Mouse (Mus musculus) testis, postnatal 14 days (tissue): ENCODE results near the gene Fpgt.
A peak's percentile ranks its signal among the peaks of the same experiment; 100 is the strongest.

Experiments used
- DNase-seq: peaks from one replicate; pipeline ENCODE4 v3.0.0; 2021; ENCODE audit warnings: low spot score

Fpgt gene

GRCm38 (mm10) chr3:155093116-155093956, at the start of gene Fpgt, which contains the start of gene Lrriq3:
TSS of gene Fpgt (minus strand) at chr3:155093403.
TSS of gene Lrriq3 (plus strand) at chr3:155093434.
- DNase-seq = peak; percentile 93

DNA sequence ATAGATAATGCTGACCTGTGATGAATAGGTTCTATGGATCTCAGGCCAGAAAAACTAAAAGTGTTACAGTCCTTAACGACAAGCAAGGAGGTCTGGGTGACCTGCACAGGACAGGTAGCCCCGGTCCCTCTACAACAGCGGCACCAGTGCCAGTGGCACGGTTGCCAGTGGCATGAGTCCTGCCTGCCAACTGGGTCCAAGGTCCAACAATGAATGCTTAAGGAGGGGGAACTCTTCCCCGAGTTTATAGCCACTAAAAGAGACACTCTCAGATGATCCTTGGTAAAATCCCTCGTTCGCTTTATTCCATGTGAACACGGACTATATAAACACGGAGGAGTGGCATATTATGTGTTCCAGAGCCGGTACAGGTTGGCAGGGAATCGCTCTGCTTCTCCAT, 47.8 kb upstream of the Fpgt start:
- DNase-seq = no peak

DNA sequence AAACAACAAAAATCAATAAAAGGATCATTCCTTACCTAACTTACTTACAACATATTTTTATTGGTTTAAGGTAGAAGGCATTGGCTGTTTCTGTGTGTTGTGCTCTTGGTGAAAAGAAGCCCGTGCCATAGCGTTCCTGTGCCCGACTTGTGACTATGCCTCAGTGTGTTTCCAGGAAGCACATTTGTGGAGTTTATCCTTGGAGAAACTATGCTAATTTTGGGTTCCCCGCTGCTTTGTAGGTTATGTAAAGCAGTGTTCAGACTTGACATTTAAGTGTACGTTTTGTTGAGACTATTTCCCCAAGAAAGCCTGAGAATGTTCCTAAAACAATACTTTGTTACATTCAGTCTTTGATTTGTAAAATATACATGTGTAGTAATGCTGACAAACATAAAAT, 44.5 kb upstream of the Fpgt start:
- no peak for DNase-seq

GRCm38 (mm10) chr3:155105957-155106356, 12.8 kb upstream of the Fpgt start:
- no peak for DNase-seq

DNA sequence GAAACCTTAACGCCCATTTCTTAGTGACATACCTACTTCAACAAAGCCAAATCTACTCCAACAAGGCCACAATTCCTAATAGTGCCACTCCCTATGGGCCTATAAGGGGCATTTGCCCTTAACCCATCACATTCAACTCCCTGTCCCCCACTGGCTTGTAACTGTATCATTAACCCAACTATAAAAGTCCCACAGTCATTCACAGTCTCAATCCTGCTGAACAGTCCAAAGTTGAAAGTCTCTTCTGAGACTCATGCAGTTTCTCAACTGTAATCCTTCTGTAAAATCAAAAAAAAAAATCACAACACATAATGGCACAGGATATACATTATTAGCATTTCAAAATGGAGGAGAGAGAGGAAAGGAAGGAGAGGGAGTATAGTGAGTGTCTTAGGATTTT, 6.1 kb upstream of the Fpgt start:
- no peak for DNase-seq

- DNase-seq = no peak
Measured at GRCm38 (mm10) chr3:155092081-155092480, 1.1 kb downstream of the Fpgt start.

DNA sequence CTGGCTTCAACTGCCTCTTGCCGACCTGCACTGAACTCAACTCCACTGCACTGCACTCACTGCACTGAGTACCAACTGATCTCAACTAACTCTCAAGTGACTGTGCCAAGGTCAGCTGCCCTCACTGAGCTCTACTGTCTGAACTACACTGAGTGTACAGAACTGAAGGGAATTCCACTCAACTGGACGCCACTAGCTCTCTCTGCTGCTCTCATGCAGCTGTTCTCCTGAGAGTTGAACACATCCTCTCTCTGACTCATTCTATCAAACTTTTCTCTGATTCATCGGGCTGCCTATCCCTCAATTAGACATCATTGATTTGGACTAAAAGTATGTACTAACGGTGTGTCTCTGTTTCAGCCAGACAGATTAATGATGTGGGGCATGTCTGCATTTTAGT, 15.3 kb downstream of the Fpgt start:
- DNase-seq = no peak

DNA sequence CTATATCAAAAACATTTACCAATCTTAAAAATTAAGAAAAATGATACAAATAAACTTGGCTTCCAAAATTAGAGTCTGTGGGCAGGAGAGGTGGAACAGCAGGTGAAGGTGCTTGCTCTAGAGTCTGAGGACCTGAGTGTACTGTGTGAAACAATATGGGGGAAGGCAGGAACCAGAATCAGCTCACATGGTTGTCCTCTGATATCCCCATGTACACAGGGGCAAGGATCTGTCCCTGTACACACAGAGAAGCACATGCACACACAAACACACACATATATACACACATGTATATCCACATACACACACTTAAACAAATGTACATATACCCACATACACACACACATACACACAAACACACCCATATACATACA, 33.8 kb downstream of the Fpgt start:
- no peak for DNase-seq

DNA sequence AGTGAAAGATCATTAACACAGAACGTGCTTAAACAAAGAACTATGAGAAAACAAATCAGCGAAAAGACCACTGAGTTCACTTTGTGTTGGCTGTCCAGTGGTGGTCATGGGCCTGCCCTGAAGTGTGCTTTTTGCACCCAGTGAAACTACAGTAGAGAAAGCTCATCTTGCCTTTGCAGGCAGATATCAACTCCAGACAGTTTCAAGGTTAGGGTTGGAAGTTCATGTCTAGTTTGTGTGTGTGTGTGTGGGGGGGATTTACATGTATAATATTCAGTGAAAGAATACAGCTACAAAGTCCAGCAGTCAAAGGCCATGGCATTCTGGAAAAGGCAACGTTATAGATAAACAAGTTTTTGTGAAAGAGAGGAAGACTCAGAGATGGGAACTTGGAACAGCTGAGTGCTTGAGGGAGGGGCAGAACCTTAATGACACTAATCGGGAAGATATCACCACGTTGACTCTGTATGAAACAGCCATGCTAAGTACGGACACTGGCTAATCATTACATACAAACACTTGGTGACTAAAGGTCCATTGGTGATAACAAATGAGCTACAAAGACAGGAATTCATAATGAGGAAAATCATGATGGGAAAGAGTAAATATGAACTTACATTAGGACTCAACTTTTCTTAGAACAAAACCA, 34.3 kb downstream of the Fpgt start:
- no peak for DNase-seq

DNA sequence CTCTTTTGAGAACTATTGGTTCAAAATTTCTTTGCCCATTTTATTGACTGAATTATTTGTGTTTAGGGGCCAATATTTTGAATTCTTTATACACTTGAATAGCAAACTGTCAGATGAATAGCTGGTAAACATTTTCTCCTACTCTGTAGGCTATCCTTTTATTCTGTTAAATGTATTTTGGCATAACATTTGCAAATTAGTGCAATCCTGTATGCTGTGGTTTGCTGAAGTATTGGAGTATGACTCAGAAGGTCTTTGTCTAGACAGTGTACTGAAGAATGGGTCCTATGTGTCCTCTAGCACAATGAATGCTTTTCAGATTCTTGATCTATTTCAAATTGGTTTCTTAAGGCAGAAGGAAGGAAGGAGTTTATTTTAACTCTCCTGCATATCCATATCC, 35.6 kb downstream of the Fpgt start:
- DNase-seq = no peak

GRCm38 (mm10) chr3:155056606-155057005, 36.6 kb downstream of the Fpgt start:
- DNase-seq = no peak

DNA sequence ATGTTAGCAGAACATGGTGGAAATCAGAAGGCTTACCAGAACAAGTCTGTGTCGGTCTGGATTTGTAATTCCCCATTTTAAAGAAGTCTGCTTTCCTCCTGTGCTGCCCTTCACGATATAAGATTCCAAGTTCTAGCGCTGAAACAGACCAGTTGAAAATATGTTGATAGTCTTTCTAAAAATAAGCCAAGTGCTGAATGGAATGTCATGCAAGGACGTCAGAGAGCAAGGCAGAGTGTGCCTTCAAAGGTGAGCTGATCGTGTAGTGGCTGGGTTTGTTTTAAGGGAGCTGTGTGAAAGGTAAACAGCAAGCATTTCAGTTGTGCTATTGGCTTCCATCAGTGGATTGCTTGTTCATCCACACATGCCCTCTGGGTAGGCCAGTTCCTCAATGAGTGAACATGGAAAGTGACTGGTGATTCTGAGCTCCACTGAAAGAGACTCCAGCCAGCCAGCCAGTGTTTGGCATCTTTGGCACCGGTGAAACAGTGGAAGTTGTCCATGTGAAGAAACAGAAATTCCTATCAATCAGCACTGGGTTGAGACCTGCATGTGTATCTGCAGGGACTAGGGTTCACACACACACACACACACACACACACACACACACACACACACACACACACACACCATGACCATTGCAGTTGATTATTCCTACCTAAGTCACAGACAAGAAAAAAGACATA, 37.8 kb downstream of the Fpgt start, which contains the start of gene Tnni3k:
Tnni3k (minus strand) TSS at position 177 of the 686 bp plus-strand sequence.
- no peak for DNase-seq

DNA sequence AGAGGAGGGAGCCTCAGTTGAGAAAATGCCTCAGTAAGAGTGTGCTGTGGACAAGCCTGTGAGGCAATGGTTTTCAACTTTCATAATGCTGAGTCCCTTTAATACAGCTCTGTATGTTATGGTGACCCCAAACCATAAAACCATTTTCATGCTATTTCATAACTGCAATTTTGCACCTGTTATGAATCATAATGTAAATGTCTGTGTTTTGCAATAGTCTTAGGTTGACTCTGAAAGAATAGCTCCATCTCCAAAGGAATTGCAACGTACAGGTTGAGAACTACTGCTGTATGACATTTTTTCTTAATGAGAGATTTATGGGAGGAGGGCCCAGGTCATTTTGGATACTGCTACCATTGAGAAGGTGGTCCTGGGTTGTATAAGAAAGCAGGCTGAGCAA, 40.0 kb downstream of the Fpgt start:
- DNase-seq = no peak

GRCm38 (mm10) chr3:155052021-155052420, 41.2 kb downstream of the Fpgt start:
- no peak for DNase-seq

DNA sequence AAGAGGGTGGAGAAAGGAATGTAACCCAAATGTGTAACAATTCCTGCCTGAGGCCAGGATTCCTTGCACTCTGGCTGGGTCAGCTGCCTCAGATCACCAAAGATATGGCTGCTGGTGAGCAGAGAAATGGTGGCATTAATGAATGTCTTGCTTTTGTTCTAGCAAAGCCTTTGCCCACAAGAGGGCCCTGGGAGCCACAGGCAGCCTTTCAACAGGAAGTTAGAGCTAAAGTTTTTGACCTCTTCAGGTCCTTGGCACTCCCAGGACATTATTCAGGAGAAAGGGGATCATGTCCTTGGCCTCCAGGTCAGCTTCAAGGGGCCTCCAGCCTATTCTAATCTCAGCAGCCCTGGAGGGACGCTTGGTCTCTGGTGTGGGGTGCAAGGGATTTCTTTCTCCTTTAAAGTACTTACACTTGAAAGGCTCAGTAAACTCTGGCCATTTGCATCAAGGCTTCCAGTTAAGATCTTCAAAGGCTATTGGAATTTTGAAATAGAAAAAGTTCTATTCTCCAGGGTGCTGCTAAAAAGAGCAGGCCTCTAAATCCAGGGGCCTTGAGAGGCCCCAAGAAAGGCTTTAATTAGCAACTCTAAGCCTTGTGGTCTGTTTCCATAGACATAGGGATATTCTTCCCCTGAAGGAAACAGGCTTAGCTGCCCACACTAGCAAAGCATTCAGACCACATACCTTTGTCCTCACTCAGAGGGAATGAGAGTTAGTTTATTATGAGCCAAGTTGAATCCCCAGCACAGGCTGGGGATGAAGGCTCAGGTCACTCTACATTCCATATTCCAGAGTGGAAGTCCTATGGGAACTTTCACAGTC, 54.0 kb downstream of the Fpgt start:
- DNase-seq = no peak
